Mouse (Mus musculus): Measurements from ENCODE around the gene Degs2.

- TF ChIP-seq CTCF (IDR thresholded peaks at IDR 0.05; ENCODE audit: low read depth) (no peak), EP300 (IDR thresholded peaks at IDR 0.05; ENCODE audit: low read depth) (no peak)
Measured at GRCm38 (mm10) chr12:108672908-108673307, 29.2 kb downstream of the Degs2 start.
